Mouse (Mus musculus) C2C12 (cell line): ENCODE measurements around the gene Thbs3.

Experiments used
- CTCF ChIP-seq: IDR thresholded peaks from one replicate; pipeline ENCODE4 v1.5.1; 2011; ENCODE audit not compliant: control insufficient read depth, insufficient read depth, insufficient read length
- MAX ChIP-seq: IDR thresholded peaks from one replicate; pipeline ENCODE4 v1.6.1; 2011; ENCODE audit warnings: mild to moderate bottlenecking, control low read depth
- USF1 ChIP-seq: IDR thresholded peaks from one replicate; pipeline ENCODE4 v1.6.1; 2011; ENCODE audit warnings: low read depth, mild to moderate bottlenecking, control low read depth, moderate library complexity

GRCm38 (mm10) chr3:89256177-89256576 lies 41.2 kb downstream of the Thbs3 start:
- TF ChIP-seq USF1: no peak
- no peak for TF ChIP-seq CTCF
- no peak for TF ChIP-seq MAX
